Mouse (Mus musculus) testis, postnatal 14 days (tissue): ENCODE measurements at regions not wholly inside any gene's neighbourhood (a gene's known extent, or its start where the extent isn't known, plus 50 kb on each side); places are given as distances from the start of the nearest gene placed in this dataset.

Source experiments
- DNase-seq: peaks from one replicate; pipeline ENCODE4 v3.0.0; 2021; ENCODE audit warnings: low spot score

GRCm38 (mm10) chr13:107533323-107533722, 510.9 kb upstream of the Smim15 start:
- no peak for DNase-seq

- DNase-seq, result no peak
Measured at GRCm38 (mm10) chr13:107531528-107531927, 509.6 kb upstream of the Kif2a start.

GRCm38 (mm10) chr13:107531026-107531425, 509.1 kb upstream of the Kif2a start:
- DNase-seq, result no peak

- no peak for DNase-seq
Measured at GRCm38 (mm10) chr13:107530392-107530791, 508.5 kb upstream of the Kif2a start.

GRCm38 (mm10) chr13:107528724-107529456, 507.0 kb upstream of the Kif2a start:
- no peak for DNase-seq

GRCm38 (mm10) chr13:107522942-107523341, 501.0 kb upstream of the Kif2a start:
- no peak for DNase-seq

GRCm38 (mm10) chr13:107514236-107514635, 492.3 kb upstream of the Kif2a start:
- no peak for DNase-seq

- DNase-seq, result no peak
Measured at GRCm38 (mm10) chr13:107513274-107514146, 491.6 kb upstream of the Kif2a start.

- DNase-seq, result no peak
Measured at GRCm38 (mm10) chr13:107507336-107507735, 485.4 kb upstream of the Kif2a start.

- DNase-seq, result no peak
Measured at GRCm38 (mm10) chr13:107506832-107507231, 484.9 kb upstream of the Kif2a start.

- DNase-seq, result no peak
Measured at GRCm38 (mm10) chr13:107505318-107505717, 483.4 kb upstream of the Kif2a start.

GRCm38 (mm10) chr13:107502261-107502660, 480.3 kb upstream of the Kif2a start:
- no peak for DNase-seq

- DNase-seq, result no peak
Measured at GRCm38 (mm10) chr13:107500776-107501489, 479.0 kb upstream of the Kif2a start.

- no peak for DNase-seq
Measured at GRCm38 (mm10) chr13:107499296-107499695, 477.4 kb upstream of the Kif2a start.

GRCm38 (mm10) chr13:107495161-107495732, 473.3 kb upstream of the Kif2a start:
- no peak for DNase-seq

- no peak for DNase-seq
Measured at GRCm38 (mm10) chr13:107493765-107494164, 471.8 kb upstream of the Kif2a start.

GRCm38 (mm10) chr13:107492448-107492847, 470.5 kb upstream of the Kif2a start:
- DNase-seq, result no peak

GRCm38 (mm10) chr13:107491423-107491822, 469.5 kb upstream of the Kif2a start:
- DNase-seq, result no peak

- DNase-seq, result no peak
Measured at GRCm38 (mm10) chr13:107485400-107486017, 463.6 kb upstream of the Kif2a start.

- no peak for DNase-seq
Measured at GRCm38 (mm10) chr13:107484630-107484998, 462.7 kb upstream of the Kif2a start.

GRCm38 (mm10) chr13:107483967-107484629, 462.2 kb upstream of the Kif2a start:
- DNase-seq, result no peak
